Mouse (Mus musculus) hematopoietic stem cell, adult 5-6 weeks (primary cell): ENCODE results near the gene Zfp367. TPM values are rescaled to one million over a fixed set of nuclear protein-coding genes. Genes with fewer than 3 reads are reported as not detected.
A peak's percentile ranks its signal among the peaks of the same experiment; 100 is the strongest.

ENCODE experiments used
- ATAC-seq, 2 experiments: fragments of 125-278 bp in 1 of 2; replicated peaks in 1 of 2; 2 replicates each; pipeline ENCODE4 v1.8.0; 2016 to 2017; ENCODE audit warnings: inconsistent platforms in 2 of 2, mild to moderate bottlenecking in 2 of 2, moderate number of reproducible peaks in 2 of 2, low read depth in 1 of 2, moderate TSS enrichment in 1 of 2; ENCODE audit not compliant: low FRiP score in 2 of 2, poor library complexity in 2 of 2, severe bottlenecking in 2 of 2, insufficient read depth in 1 of 2, low TSS enrichment in 1 of 2
- total RNA-seq: library from RNA; stranded (forward); fragments of 172-1452, 232-1000 nt; gene quantifications from 2 replicates; pipeline ENCODE4 v1.2.3, GENCODE M21; 2017

Zfp367 gene
- total RNA-seq, 1 experiment from 2014 or later, result 125 TPM

DNA sequence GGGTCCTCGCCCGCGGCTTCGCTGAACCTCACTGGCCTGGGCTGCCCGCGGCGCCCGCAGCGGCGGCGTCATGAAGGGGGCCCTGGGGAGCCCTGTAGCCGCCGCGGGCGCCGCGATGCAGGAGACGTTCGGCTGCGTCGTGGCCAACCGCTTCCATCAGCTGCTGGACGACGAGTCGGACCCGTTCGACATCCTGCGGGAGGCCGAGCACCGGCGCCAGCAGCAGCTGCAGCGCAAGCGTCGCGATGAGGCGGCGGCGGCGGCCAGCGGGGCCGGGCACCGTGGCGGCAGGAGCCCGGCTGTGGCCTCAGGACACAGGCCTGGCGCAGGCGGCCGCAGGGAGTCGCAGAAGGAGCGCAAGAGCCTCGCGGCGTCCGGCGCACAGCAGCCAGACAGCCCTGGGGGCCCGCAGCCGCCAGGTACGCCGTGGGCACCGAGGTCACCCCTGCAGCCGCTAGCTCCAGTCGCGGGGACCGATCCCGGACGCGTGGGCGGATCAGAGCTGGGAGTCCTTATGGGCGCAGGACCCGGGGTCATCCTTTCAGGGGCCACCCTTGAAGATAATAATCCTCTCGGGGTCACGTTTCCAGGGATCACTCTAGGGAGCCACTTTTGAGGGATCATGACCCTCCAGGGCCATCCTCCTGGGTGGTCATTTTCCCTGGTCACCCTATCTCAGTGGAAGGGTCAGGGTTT, 9.1 kb upstream of the Zfp367 start:
- ATAC-seq, result no peak

DNA sequence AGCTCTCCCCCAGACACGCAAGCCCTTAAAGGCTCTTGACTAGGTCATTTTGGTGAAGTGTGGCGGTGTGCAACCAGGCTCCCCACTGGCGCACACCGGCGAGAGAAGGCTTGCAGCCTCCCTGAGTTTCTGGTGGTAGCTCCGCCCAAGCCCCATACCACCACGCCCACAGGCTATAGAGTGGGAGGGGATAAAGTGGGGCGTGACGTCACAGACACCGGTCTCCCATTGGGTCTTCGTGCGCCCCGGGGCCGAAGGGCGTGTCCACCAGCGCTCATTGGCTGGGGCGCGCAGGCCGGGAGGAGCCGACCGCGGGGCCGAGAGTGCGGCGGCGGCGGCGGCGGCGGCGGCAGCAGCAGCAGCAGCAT, 8.5 kb upstream of the Zfp367 start, which contains the start of gene Habp4:
Gene Habp4, plus strand, starts transcription at position 277 of the 368 bp plus-strand sequence.
- peak; percentile 99 for ATAC-seq

DNA sequence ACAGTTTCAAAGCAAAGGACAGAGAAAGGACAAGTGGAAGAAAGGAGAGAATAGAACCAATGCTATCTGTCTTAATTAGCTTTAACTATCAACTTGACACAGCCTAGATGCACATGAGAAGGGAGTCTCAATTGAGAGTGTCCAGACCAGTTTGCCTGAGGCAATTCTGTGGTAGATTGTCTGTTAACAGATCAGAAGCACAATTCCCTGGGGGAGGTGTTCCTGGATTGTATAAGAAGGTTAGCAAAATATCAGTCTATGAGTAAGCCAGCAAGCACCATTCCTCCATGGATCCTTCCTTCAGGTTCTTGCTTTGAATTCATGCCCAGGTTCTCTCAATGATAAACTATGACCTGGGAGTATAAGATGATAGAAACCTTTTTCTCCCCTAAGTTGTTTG, 4.0 kb upstream of the Zfp367 start:
- ATAC-seq, result no peak

DNA sequence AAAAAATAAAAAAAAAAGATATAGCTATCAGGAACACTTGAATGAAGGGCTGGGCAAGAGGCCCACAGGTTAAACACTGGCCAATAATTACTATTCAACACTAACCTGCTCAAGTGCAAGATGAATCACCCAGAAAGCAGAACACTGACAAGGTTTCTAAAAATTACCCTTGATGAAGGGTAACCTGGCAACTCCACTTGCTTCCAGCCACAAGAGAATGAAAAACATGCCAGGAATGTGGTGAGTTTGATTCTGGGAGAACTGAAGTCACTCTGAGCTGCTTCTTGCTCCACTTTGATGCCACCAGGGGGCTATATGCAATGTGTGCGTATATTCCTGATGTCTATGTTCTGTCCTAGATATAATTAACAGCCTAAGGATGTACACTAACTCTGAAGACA, 2.2 kb upstream of the Zfp367 start:
- no peak for ATAC-seq

DNA sequence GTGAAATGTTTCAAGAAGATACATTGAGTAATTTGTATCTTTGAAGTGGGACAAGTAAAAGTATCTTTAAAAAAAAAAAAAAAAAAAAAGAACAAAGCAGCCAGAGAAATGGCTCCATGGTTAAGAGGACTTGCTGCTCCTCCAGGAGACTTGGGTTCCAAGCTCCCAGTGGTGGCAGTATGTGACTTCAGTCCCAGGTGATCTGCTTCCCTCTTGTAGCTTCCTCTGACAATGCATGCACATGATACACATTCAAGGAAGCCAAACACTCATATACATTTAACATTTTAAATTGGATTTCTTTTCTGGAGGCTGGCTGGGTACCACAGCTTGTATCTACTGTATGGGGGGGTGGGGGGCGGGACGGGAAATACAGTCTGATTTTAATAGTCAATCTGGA, 1.6 kb upstream of the Zfp367 start:
- no peak for ATAC-seq

DNA sequence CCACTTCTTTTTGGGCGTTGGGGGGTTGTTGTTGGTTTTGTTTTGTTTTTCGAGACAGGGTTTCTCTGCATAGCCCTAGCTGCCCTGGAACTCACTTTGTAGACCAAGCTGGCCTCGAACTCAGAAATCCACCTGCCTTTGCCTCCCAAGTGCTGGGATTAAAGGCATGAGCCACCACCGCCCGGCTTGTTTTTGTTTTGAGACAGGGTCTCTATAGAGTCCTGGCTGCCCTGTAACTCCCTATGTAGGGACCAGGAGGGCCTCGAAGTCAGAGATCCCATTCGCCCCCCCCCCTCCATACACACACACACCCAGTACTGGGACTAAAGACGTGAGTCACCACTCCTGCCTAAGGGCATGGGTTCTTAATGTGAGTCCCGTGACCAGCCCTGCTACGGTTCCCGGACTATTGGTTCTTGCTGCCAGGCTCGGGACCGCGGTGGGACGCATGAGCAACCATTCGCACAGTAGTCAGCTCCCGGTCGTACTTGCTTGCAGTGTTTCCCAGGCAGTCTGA, 807 bp upstream of the Zfp367 start:
- no peak for ATAC-seq

DNA sequence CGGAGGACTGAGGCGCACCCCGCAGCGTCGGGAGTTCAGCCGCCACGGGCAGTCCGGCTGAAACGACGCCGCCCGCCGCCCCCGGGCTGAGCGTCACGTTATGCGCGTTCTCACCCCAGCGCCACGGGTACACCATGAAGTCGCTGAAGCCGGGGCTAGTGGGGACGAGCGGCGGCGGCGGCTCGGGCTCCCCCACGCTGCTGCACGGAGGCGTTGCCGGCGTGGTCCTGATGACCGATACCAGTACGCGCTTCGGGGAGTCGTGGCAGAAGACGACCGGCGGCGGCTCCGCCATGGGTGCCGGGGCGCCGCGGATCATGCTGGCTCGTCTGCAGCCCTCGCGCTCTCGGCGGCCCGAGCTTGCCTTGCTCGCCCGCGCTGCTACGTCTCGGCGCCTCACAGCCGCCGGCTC, 325 bp downstream of the Zfp367 start:
- ATAC-seq, result no peak

DNA sequence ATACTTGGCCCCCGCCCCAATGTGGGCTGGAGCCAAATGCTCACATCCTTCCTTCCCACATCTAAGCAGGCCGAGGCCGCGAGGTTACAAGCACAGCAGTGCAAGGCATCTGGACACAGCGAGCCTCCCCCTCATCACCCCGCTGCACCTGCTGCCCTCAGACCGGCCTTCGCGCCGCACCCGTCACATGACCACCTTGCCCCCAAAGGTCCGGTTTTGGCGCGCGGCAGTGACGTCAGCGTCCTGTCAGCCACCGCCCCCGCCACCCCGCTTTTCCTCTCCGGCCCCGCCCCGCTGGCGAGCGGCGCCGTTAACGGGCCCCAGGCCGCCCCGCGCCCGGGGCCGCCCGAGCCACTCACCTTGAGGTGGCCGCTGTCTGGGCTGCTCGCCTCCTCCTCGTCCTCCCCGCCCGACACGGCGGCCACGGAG, 747 bp downstream of the Zfp367 start:
- peak; percentile 9 to 25; a peak in 3 of 4 replicates for ATAC-seq

DNA sequence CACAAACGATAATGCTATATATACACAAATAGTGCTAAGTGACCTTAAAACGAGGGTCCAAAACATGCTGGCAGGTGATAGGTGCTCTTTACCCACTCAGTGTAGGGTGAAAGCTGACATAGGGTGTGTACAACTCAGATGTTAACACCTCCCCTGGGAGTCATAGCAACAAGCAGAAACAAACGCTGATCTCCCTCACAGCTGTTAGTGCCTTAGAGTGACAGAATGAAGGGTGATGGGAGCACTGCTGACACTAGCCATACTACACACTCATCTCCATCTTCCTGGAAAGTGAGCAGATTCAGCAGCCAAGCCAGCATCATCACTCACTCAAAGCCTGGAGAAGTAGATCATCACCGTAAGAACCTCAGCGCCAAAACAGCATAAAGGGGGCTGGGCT, 2.9 kb downstream of the Zfp367 start:
- no peak for ATAC-seq

DNA sequence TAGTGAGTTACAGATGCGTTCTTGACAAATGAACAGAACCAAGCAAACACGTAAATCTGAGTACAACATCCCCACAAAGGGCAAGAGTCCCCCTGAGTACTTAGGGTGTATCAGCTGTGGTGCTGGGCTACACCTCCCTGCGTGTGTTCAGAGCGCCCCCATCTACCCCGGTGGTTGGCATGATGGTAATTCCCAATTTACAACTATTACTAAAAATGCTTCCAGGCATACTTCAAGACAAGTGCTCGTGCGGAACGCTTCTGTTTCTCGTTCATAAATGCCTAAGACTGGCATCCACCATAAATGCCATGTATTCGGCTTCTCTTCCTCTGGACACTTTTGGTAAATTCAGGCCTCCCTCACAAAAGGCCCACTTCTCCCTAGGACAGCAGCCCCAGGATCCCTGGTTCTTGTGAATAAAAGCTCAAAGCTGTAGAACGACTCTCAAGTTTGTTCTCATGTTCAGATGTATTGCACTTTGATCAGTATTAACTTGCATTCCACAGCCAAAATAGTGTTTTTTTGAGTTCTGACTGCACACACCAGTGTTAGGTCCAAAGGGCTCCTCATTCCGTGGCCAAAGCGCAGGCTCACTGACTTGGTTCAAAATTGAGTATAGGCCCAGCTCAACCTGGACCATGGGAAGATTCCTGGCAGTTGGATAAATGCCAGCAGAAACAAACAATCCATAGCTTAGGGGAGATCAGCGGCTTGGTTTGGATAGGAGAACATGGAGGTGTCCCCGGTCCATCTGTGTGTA, 23.2 kb downstream of the Zfp367 start:
- peak; percentile 75 to 85 for ATAC-seq

DNA sequence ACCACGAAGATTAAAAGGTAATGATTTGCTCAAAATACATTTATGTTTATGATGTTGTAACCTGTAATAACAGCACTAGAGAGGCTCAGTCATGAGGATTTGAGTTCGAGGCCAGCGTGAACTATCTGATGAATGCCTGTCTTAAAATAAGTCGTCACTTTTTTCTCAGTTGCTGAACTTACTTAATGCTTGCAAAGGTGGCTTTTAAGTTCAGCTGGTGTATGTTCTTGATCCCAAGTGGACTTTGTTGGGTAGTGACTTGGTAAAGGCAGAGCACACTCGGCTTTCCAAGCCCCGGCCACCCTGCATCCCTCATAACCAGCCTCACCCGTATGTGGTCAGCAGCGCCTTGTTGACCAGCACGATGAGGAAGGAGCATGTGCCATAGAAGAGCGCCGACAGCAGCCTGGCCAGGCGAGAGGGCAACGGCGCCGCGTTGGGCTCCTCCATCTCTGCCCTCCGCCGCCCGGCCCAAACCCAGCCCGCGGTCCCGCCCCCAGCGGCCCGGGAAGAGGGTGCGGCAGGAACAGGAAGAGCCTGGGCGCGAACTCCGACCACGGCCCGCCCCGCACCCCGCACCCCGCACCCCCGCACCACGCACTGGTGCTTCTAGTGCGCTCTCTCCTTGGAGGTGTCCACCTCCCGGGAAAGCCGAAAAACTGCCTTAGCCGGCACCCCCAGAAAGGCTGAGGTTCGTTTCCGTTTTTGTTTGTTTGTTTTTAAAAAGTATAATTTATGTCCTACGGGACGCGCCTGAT, 24.0 kb downstream of the Zfp367 start, which contains the start of gene Slc35d2:
Gene Slc35d2, minus strand, starts transcription at position 511 of the 758 bp plus-strand sequence.
- ATAC-seq, result peak; percentile 83 to 86

DNA sequence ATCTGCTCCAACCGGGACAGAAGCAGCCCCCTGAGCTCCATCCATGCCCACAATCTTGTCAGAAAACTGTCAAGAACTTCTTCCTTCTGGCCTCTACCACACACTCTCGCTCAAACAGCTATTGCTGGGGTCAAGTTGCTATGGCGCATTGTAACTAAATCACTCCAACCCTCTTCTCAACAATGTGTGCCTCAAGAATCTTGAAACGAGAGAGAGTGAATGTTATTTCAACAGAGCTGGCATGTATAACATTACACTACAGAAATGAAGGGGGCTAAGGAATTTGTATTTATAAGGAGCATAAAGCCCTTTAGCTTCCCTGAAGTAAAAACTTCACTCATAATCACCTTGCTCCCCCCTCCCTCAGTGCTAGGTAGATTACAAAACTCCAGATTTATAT, 26.7 kb downstream of the Zfp367 start:
- ATAC-seq, result no peak

DNA sequence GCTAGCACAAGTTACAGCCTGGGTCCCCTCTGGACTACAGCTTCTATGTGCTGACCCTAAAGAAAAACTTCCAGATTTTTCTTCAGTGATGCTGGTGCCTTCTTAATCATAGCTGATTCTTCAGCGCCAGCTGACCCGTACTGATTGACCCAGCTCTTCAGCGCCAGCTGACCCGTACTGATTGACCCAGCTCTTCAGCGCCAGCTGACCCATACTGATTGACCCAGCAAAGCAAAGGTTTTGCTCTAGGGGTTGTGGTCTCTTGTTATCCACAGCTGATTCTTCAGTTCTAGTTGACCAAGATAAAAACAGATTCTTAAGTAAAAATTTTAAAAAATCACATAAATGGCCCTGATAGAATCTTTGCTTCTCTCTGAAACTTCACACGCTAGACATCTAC, 28.1 kb downstream of the Zfp367 start:
- no peak for ATAC-seq

DNA sequence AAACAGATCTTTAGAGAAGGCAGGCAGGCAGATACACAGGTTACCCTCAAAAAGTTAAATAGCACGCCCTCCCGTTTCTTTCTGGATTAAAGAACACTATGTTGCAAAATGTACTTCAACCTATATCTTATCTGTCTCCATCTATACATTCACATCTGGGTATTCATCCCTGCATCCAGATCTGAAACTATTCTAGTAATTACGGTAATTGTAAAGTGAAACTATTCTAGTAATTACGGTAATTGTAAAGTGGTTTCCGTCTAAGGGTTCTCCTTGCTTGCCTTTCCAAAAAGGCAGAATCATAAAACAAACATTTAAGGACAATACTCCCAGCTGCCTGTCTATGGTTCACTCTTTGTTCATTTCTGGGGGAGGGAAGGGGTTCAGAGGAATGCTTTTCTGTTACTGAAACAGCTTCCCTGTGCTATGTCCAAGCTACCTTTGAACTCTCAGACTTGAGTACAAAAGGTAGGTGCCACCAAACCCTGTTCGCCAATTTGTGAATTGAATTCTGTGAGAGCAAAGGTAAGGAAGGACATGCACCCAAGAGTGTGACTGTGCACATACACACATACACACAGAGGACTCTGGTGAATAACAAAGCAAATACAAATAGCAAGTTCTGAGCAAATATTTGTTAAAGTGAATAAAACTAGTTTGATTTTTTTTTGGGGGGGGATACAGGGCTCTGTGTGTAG, 29.4 kb downstream of the Zfp367 start:
- ATAC-seq, result no peak

DNA sequence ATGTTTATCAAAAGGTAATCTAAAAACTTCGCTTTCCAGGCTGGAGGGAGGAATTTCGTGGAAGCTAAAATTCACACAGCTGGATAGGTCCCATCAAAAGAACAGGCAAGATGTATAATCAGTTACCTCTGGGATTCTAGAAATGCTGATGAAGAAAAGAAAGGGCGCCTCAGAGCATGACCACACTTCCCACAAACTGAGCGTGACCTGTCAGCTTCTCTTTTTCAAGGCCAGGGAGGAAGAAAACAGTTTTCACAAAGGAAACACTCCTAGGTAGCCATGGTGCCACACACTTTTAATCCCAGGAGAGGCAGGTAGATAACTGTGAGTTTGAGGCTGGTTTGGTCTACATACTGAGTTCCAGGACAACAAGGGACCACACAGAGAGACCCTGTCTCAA, 32.2 kb downstream of the Zfp367 start:
- ATAC-seq, result peak; percentile 76 to 89

DNA sequence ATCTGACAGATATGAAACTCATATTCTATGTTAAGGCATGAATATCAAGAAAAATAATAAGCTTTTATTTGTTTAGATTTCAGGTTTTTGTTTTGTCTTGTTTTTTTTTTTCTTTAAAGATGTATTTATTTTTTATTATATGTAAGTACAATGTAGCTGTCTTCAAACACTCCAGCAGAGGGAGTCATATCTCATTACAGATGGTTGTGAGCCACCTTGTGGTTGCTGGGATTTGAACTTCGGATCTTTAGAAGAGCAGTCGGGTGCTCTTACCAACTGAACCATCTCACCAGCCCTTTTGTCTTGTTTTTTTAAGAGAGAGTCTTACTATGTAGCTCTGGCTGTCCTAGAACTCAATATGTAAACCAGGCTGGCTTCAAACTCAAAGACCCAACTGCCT, 35.6 kb downstream of the Zfp367 start:
- ATAC-seq, result no peak

DNA sequence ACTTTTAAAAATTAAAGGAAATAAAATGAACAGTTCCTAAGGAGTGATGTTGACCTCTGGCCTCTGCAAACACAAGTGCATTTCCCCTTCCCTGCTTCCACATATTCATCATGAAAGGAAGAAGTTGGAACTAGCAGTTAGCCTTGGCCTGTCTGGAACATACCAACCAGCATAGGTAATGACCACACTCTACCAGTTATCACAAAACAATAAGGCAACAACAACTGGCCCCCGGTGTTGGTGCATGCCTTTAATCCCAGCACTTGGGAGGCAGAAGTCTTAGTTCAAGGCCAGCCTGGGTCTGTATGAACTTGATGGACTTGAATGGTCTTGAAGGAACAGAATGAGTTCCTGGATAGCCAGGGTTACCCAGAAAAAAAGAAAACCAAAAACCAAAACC, 42.6 kb downstream of the Zfp367 start:
- no peak for ATAC-seq
